Mouse (Mus musculus): ENCODE results near the gene Nup214. TPM values are rescaled to one million over a fixed set of nuclear protein-coding genes. Genes with fewer than 3 reads are reported as not detected.

Nup214 gene
- total and polyA plus RNA-seq, 3 experiments, result 18.5 to 28.6 (median 27.5) TPM

- intact Hi-C loops (cut with DNase I), result no loop called here
- peak; percentile 81 to 87 for DNase-seq
- peak; percentile 58; the same call in 1 of the 2 replicates for TF ChIP-seq EP300 (IDR thresholded peaks at IDR 0.05; ENCODE audit: insufficient read depth, low read depth, low read length)
- TF ChIP-seq POLR2A (IDR thresholded peaks at IDR 0.05; ENCODE audit: insufficient read depth, low read depth, low read length), result no peak; the same call in none of the 2 replicates
These were observed 121.3 kb downstream of the Nup214 start, which contains the start of gene Plpp7 for GRCm38 (mm10) chr2:32095351-32096121. Plpp7 (plus strand) TSS chr2:32095528.

GRCm38 (mm10) chr2:32096122-32096420 lies 121.8 kb downstream of the Nup214 start:
- H3K36me3 ChIP-seq (ENCODE audit: control insufficient read depth, insufficient read depth, low read length), result no peaks in the 10 kb centered on the region; the same call in 1 of the 2 replicates
- peak overlapping the region; percentile 63 for H3K4me3 ChIP-seq
- intact Hi-C loops (cut with DNase I), result no loop called here
- peak overlapping the region; percentile 68 for H3K9ac ChIP-seq (ENCODE audit: low read depth, low read length)
- H3K27ac ChIP-seq, result peak overlapping the region; percentile 81
- H3K79me2 ChIP-seq (replicated peaks; ENCODE audit: control insufficient read depth, insufficient read depth, low read length), result no peaks in the 10 kb centered on the region
- 58% methylated on average over 10 of the region's 10 CpGs for WGBS
- no peaks in the 10 kb centered on the region for H3K27me3 ChIP-seq (ENCODE audit: control insufficient read depth, insufficient read depth, low read length)
- DNase-seq, result peak in 1 of 2 experiments; percentile 44
- no peak for TF ChIP-seq EP300 (IDR thresholded peaks at IDR 0.05; ENCODE audit: insufficient read depth, low read depth, low read length)
- TF ChIP-seq POLR2A (IDR thresholded peaks at IDR 0.05; ENCODE audit: insufficient read depth, low read depth, low read length), result no peak
- TF ChIP-seq CTCF (IDR thresholded peaks at IDR 0.05), result no peak
- H3K4me1 ChIP-seq (ENCODE audit: control insufficient read depth, insufficient read depth, low read length), result peaks cover 4% of the 10 kb centered on the region

More at GRCm38 (mm10) chr2:32095351-32096121, 121.3 kb downstream of the Nup214 start, which contains the start of gene Plpp7:
- Histone ChIP-seq H3K4me3 (peak within 1 kb of the TSS; percentile 63), H3K9ac (ENCODE audit: low read depth, low read length) (peak within 1 kb of the TSS; percentile 68), H3K79me2 (replicated peaks; ENCODE audit: control insufficient read depth, insufficient read depth, low read length) (no peaks in the 10 kb centered on the region), H3K27me3 (ENCODE audit: control insufficient read depth, insufficient read depth, low read length) (no peaks in the 10 kb centered on the region), H3K27ac (peak within 1 kb of the TSS; percentile 81), H3K4me1 (ENCODE audit: control insufficient read depth, insufficient read depth, low read length) (peaks cover 4% of the 10 kb centered on the region), H3K36me3 (ENCODE audit: control insufficient read depth, insufficient read depth, low read length) (no peaks in the 10 kb centered on the region; the same call in 1 of the 2 replicates)
- 29% methylated on average over 22 of the region's 22 CpGs for WGBS

GRCm38 (mm10) chr2:32102944-32103343 lies 128.7 kb downstream of the Nup214 start:
- 74% methylated on average over 5 of the region's 5 CpGs for WGBS

GRCm38 (mm10) chr2:32103557-32103956 lies 129.3 kb downstream of the Nup214 start:
- intact Hi-C loops (cut with DNase I), result no loop called here
- DNase-seq, result no peak
- no peaks in the 10 kb centered on the region for H3K36me3 ChIP-seq (ENCODE audit: control insufficient read depth, insufficient read depth, low read length)
- TF ChIP-seq POLR2A (IDR thresholded peaks at IDR 0.05; ENCODE audit: insufficient read depth, low read depth, low read length) (no peak), CTCF (IDR thresholded peaks at IDR 0.05) (no peak), EP300 (IDR thresholded peaks at IDR 0.05; ENCODE audit: insufficient read depth, low read depth, low read length) (no peak)
- H3K4me3 ChIP-seq, result no peak overlapping the region
- H3K27ac ChIP-seq, result no peak overlapping the region
- no peaks in the 10 kb centered on the region for H3K27me3 ChIP-seq (ENCODE audit: control insufficient read depth, insufficient read depth, low read length)
- no peak overlapping the region for H3K9ac ChIP-seq (ENCODE audit: low read depth, low read length)
- H3K4me1 ChIP-seq (ENCODE audit: control insufficient read depth, insufficient read depth, low read length), result no peaks in the 10 kb centered on the region; the same call in 1 of the 2 replicates
- no peaks in the 10 kb centered on the region for H3K79me2 ChIP-seq (replicated peaks; ENCODE audit: control insufficient read depth, insufficient read depth, low read length)
- WGBS, result 71% methylated on average over 7 of the region's 7 CpGs

More at GRCm38 (mm10) chr2:32102944-32103343, 128.7 kb downstream of the Nup214 start:
- Histone ChIP-seq H3K9ac (ENCODE audit: low read depth, low read length) (no peak overlapping the region), H3K4me3 (no peak overlapping the region), H3K4me1 (ENCODE audit: control insufficient read depth, insufficient read depth, low read length) (no peaks in the 10 kb centered on the region; the same call in 1 of the 2 replicates), H3K36me3 (ENCODE audit: control insufficient read depth, insufficient read depth, low read length) (no peaks in the 10 kb centered on the region), H3K27ac (no peak overlapping the region), H3K79me2 (replicated peaks; ENCODE audit: control insufficient read depth, insufficient read depth, low read length) (no peaks in the 10 kb centered on the region), H3K27me3 (ENCODE audit: control insufficient read depth, insufficient read depth, low read length) (no peaks in the 10 kb centered on the region)
- intact Hi-C loops (cut with DNase I), result no loop called here
- TF ChIP-seq EP300 (IDR thresholded peaks at IDR 0.05; ENCODE audit: insufficient read depth, low read depth, low read length) (no peak), POLR2A (IDR thresholded peaks at IDR 0.05; ENCODE audit: insufficient read depth, low read depth, low read length) (no peak), CTCF (IDR thresholded peaks at IDR 0.05) (no peak)
- no peak for DNase-seq

Small RNAs within 50 kb of the gene (microRNA-seq; reads per million reads assigned to microRNA genes)
- 1.5 to 2.8 reads per million in 2 experiments for gene Mir7674

Other genes with a start within 250 kb of the Nup214 start
- gene Qrfp, start 163.9 kb upstream of the Nup214 start, total RNA-seq (2021), result not detected
- 0.04 TPM in 1 of 2 replicates, not detected in the other for gene Qrfp, start 163.9 kb upstream of the Nup214 start, polyA plus RNA-seq (2012; rRNA removed)
- not detected for gene Fibcd1, start 128.4 kb upstream of the Nup214 start, total RNA-seq (2021)
- not detected in 2 replicates for gene Fibcd1, start 128.4 kb upstream of the Nup214 start, polyA plus RNA-seq (2012; rRNA removed)
- under 1 TPM; 0.36 to 0.57 TPM for gene Lamc3, start 87.1 kb upstream of the Nup214 start, total RNA-seq (2021)
- gene Lamc3, start 87.1 kb upstream of the Nup214 start, polyA plus RNA-seq (2012; rRNA removed), result 1.2 and 2.3 TPM in 2 replicates
- 1 to 10 TPM; 2.4 to 2.7 TPM for gene Aif1l, start 24.3 kb upstream of the Nup214 start, total RNA-seq (2021)
- gene Aif1l, start 24.3 kb upstream of the Nup214 start, polyA plus RNA-seq (2012; rRNA removed), result 4.2 and 4.6 TPM in 2 replicates
- 10 to 100 TPM; 15.9 to 19.1 TPM for gene Fam78a, start 110.4 kb downstream of the Nup214 start, total RNA-seq (2021)
- gene Fam78a, start 110.4 kb downstream of the Nup214 start, polyA plus RNA-seq (2012; rRNA removed), result 18.7 and 24.9 TPM in 2 replicates
- 10 to 100 TPM; 33.6 to 33.8 TPM for gene Plpp7, start 121.1 kb downstream of the Nup214 start, total RNA-seq (2021)
- 56.3 and 62.1 TPM in 2 replicates for gene Plpp7, start 121.1 kb downstream of the Nup214 start, polyA plus RNA-seq (2012; rRNA removed)
- 10 to 100 TPM; 78.3 to 82.6 TPM for gene Prrc2b, start 176.6 kb downstream of the Nup214 start, total RNA-seq (2021)
- gene Prrc2b, start 176.6 kb downstream of the Nup214 start, polyA plus RNA-seq (2012; rRNA removed), result 39.3 and 46.9 TPM in 2 replicates

Measured in heart, adult 2 months (tissue).